Mouse (Mus musculus): Measurements from ENCODE around the gene Nap1l4.

Nap1l4 gene

GRCm38 (mm10) chr7:143513763-143514415 lies 35.0 kb downstream of the Nap1l4 start:
- peak; percentile 46 for DNase-seq

GRCm38 (mm10) chr7:143511335-143511712 lies 37.6 kb downstream of the Nap1l4 start:
- DNase-seq = no peak

DNA sequence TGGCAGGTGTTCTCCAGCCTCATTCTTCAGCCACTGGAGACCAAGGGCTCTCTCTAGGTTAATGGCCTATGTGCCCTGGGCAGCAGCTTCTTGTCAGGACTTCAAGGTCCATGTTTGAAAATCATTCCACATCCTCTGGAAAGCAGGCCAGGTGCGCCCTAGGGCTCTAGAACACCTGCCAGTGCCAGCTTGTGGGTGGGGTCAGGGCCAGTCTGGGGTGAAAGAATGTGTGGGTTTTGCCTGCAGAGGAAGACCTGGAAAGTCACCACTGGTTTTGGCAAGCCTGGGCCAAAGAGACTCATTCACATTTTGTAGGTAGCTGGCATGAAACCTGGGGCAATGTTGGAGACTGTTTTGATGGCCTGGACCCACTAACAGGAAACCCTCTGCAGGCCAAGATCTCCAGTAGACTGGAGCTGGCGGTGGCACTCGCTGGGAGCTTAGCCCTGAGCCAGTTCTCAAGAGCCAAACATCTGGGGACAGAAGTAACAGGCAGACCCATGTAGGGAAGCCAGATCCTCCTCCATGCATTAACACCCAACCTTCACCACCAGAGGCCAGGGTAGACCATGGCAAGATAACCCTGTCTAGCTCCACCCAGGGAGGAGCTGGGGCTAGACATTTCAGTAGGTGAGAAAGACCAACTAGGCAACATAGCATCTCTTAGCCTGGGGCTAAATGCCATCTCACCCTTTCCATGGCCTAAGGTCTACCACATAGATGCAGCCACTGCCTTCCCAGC lies 38.1 kb downstream of the Nap1l4 start:
- no peak for DNase-seq

DNA sequence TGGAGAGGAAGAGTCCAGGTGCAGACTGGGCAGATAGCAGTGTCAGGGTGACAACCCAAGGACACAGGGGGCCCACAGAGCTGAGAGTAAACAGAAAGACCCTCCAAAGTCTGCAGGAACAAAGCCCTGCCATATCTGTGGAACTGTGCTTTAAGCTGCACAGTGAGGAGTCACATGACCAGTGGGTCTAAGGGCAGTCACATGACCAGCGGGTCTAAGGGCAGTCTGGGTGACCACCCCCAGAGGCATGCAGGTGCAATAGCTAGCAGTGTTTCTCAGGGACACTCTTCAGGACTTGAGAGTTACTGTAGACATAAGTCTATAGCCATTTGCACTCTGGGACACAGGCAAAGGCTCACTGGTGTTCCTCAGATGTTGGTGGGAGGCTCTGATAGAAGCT lies 39.3 kb downstream of the Nap1l4 start:
- DNase-seq = no peak

DNA sequence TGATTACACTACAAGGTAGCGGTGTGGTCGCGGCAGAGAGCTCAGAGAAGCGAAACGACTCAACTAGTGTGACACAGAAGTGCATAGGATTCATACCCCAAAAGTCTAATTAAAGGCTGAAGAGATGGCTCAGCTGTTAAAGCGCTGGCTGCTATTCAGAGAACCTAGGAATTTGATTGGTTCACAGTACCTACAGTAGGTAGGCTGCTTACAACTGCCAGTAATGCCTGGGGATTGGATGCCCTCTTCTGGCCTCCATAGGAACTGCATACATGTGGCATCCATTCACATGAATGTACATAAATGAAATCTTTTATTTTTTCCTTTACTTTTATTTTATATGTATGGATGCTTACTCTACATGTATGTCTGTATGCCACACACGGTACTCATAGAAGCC lies 42.2 kb downstream of the Nap1l4 start:
- peak; percentile 83 for DNase-seq

DNA sequence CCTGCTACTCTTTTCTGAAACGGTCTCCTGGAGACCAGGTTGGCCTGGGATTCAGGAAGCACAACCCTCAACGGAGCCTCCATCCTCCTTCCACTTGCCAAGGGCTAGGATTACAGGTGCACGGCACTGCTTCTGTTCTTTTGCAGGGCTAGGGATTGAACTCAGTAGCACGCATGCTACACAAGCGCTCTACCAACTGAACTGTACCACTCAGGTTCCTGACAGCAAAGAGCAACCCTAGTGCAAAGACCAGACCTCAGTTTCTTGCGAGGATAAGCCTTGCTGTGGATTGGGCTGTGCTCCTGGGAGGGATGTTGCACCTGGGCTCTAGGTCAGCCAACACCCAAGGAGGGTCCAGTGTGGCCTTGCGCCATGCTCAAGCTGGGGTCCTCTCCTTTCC lies 42.6 kb downstream of the Nap1l4 start:
- no peak for DNase-seq

- DNase-seq = peak; percentile 94
Observed at GRCm38 (mm10) chr7:143505823-143506222, 43.1 kb downstream of the Nap1l4 start.

- DNase-seq = no peak
Observed at GRCm38 (mm10) chr7:143505411-143505810, 43.5 kb downstream of the Nap1l4 start.

- no peak for DNase-seq
Observed at GRCm38 (mm10) chr7:143503926-143504325, 45.0 kb downstream of the Nap1l4 start.

DNA sequence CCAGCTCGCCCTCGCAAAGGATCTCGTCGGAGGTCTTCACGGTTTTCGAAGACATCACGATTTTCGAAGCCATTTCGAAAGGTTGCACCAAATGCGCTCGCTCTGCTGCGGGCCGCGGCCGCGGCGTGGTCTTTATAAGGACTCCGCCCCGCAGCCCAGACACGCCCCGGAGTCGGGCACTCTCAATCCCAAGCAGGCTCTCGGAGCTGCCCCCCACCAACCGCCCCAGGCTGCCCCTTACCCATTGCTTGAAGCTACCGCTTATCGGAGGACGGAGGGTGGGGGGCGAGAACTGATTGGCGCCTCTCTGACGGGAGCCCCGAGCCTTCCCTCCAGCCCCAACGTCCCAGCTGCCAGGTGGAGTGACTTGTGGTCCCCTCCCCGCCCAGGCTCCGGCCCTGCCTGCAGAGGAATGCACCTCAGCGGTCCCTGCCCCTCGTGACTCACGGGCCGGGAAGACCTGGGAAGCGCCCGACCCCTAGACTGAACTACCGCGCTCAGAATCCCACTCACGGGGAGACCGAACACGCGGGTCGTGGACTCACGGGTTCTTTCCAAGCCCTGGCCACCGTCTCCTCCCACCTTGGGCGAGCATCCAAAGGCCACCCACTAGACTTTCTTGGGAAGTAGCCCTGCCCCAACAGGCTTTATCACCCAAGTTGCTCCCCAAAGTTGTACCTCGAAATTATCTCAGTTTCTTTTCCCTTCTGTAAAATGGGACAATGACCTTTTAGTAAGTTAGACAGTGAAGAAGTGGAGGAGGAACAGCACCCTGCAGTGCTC lies 46.3 kb downstream of the Nap1l4 start, which contains the start of gene Phlda2:
Gene Phlda2 (minus strand): TSS at position 733 of the 783 bp plus-strand sequence.
- DNase-seq = peak; percentile 54

GRCm38 (mm10) chr7:143501643-143502417 lies 47.1 kb downstream of the Nap1l4 start:
- DNase-seq = peak; percentile 75

GRCm38 (mm10) chr7:143500912-143501311 lies 48.0 kb downstream of the Nap1l4 start:
- peak; percentile 15 for DNase-seq

DNA sequence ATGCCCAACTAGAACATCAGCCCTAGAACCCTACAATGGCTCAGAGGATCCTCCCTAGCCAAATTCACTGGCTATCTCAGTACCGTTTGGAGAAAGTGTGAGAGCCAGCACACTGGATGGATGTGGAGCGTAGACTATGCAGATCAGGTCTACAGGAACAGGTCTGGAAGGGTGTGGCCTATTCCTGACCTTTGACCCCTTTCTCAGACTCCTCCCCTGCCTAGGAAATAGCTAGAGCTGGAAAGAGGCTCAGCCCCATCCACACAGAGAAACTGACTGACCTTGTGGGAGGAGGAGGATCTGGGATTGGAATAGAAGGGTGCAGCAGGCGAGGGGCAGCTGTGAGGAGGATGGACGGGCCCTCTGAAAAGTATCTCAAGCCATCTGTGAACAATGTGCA lies 50.3 kb downstream of the Nap1l4 start:
- DNase-seq = no peak

GRCm38 (mm10) chr7:143495104-143495961 lies 53.6 kb downstream of the Nap1l4 start:
- DNase-seq = no peak

DNA sequence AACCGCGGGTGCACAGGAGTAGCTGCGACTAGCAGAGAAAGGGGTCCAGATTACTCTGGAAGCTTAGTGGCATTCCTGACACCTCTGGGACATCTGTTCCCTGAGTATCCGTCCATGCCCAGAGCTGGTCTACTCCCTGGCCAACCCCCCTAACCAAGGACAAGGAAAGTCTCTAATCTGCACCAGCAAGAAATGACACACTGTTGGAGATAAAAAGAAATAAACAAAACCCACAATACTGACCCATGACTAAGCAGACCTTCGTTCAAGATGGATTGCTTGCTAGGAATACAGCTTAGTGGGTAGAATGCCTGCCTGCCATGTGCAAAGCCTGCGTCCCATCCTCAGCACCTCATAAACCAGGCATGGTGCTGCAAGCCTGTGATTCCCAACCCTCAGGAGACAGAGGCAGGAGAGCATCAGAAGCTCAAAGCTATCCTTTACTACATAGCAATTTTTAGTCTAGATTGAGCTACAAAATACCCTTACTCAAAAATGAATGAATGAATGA lies 55.2 kb downstream of the Nap1l4 start:
- peak; percentile 9 for DNase-seq

DNA sequence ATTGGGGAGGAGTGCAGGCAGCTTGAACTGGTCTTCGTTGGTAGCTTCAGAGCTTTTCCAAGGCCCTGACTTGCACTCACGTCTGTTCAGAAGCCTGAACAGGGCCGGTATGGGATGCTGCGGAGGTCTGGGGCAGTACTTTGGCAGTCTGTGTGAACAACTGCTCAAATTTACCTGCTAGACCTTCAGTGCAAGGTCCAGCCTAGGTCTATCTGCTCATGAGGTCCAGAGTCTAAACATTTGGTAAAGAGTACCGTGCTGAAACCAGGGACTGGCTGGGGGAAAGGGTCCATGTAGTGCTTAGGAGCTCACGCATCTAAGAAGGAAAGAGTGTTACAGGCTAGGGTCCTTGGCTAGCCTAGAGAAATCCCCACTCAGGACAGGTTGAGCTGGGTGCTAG lies 59.2 kb downstream of the Nap1l4 start:
- no peak for DNase-seq

DNA sequence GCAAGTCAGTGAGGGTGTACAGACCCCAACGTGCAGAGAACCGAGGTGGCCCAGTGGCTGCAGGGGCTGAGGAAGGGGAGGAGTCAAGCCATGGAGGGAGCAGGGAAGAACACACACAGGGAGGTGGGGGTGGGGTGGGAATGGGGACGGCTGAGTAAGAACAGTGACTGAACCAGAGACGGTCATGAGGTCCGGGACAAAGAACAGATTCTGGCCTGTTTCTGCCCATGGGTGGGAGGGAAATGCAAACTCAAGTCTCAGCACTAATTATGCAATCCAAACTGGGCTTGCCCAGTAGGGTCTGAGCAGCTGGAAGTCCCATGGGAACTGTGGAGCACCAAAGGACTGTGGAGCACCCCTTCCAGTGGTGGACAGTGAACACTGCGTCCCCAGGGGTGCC lies 66.4 kb downstream of the Nap1l4 start:
- DNase-seq = no peak

GRCm38 (mm10) chr7:143481806-143482387 lies 67.0 kb downstream of the Nap1l4 start:
- no peak for DNase-seq

GRCm38 (mm10) chr7:143480498-143480897 lies 68.4 kb downstream of the Nap1l4 start:
- DNase-seq = peak; percentile 78

DNA sequence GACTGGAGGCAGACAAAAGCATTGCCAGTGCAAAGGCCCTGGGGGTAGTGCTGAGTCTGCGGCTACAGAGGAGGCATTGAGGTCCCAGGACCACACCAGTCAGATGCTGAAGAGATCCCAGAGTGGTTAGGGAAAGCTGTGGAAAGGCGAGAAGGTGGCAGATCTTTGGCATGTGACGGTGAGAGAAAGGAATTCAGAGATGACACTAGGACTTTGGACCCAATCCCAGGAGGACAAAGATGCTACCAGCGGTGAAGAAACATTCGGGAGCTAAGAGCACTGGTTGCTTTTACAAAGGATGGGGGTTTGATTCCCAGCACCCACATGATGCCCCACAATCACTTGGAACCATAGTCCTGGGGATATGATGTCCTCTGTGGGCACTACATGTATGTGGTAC lies 71.1 kb downstream of the Nap1l4 start:
- DNase-seq = no peak

DNA sequence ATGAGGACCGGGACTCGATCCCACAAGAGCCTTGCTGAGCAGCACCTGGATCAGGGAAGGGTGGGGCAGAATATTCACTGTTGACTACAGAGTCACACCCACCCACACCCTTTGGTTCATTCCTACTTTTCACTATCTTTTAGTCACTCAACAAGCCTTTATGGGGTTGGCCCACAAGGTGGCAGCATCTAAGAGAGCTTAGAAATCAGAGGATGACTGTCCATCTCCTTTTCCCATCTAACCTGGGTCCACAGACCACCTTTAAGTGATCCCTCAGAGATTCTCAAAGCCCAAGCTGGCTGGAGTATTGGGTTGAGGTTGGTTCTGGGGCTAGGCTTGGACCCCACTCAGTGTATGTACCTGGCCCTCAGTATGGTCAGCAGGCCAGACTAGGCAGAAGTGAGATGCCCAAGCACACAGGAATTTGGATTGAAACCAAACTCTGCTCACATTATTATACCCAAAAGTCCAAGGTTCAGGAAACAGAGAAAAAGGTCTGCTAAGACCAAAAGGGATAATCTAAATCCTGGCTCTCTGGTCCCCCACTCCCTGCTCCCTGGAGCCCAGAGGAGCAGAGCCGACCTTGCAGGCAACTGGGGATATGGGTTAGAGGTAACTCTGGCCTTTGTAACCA lies 72.1 kb downstream of the Nap1l4 start:
- no peak for DNase-seq

Data from lung, postnatal 36 days (tissue).